Mouse (Mus musculus) heart, postnatal 0 days (tissue): ENCODE data around the gene Atp2b4. TPM values are rescaled to one million over a fixed set of nuclear protein-coding genes. Genes with fewer than 3 reads are reported as not detected.
A peak's percentile ranks its signal among the peaks of the same experiment; 100 is the strongest.

Experiments used
- ATAC-seq: fragments of 200-750 bp; cut with Nextera tagmentation; 2 replicates; pipeline ENCODE4 v1.8.0; 2017; ENCODE audit warnings: low read depth, moderate number of reproducible peaks, moderate library complexity; ENCODE audit not compliant: insufficient read depth
- DNase-seq: peaks from one replicate; pipeline ENCODE4 v3.0.0-alpha.2; 2016; ENCODE audit warnings: low spot score
- H3K27ac ChIP-seq: fragments of 300-500 bp; sonication (generic); 2 replicates; pipeline ENCODE4 v1.5.1; 2014; ENCODE audit warnings: low read depth, mild to moderate bottlenecking
- H3K27me3 ChIP-seq: fragments of 300-500 bp; sonication (generic); 2 replicates; pipeline ENCODE4 v1.6.1; 2014; ENCODE audit warnings: low read length, mixed read lengths; ENCODE audit not compliant: control insufficient read depth, insufficient read depth
- H3K36me3 ChIP-seq: fragments of 300-500 bp; sonication (generic); replicated peaks from 2 replicates; pipeline ENCODE4 v1.6.1; 2014; ENCODE audit warnings: low read length, mixed read lengths; ENCODE audit not compliant: control insufficient read depth, insufficient read depth
- H3K4me1 ChIP-seq: fragments of 300-500 bp; sonication (generic); 2 replicates; pipeline ENCODE4 v1.6.1; 2014; ENCODE audit warnings: antibody characterized with exemption; ENCODE audit not compliant: control insufficient read depth, insufficient read depth
- H3K4me2 ChIP-seq: fragments of 300-500 bp; sonication (generic); 2 replicates; pipeline ENCODE4 v1.6.1; 2014; ENCODE audit warnings: low read depth, mild to moderate bottlenecking, low read length, moderate library complexity
- H3K4me3 ChIP-seq: fragments of 300-500 bp; sonication (generic); 2 replicates; pipeline ENCODE4 v1.5.1; 2014; ENCODE audit warnings: low read depth, low read length
- H3K9ac ChIP-seq: fragments of 300-500 bp; sonication (generic); replicated peaks from 2 replicates; pipeline ENCODE4 v1.6.1; 2014; ENCODE audit warnings: low read depth, low read length, mixed read lengths
- H3K9me3 ChIP-seq: fragments of 300-500 bp; sonication (generic); replicated peaks from 2 replicates; pipeline ENCODE4 v1.6.1; 2016; ENCODE audit warnings: low read length; ENCODE audit not compliant: control insufficient read depth
- CTCF ChIP-seq: IDR thresholded peaks from 2 replicates; pipeline ENCODE4 v1.5.1; 2016; ENCODE audit warnings: antibody characterized with exemption, control low read depth, low read depth
- EP300 ChIP-seq: IDR thresholded peaks from 2 replicates; pipeline ENCODE4 v1.6.1; 2016; ENCODE audit warnings: antibody characterized with exemption, low read depth
- WGBS: fragments of 180-500 bp; shearing (Covaris S2); extraction: QIAGEN DNeasy Blood & Tissue Kit; methylation state at CpG from one replicate; pipeline ENCODE4 v1.1.7; 2014; 5-methylcytosine and 5-hydroxymethylcytosine counted together
- polyA plus RNA-seq: library from polyadenylated mRNA; unstranded; fragments of >200 nt; fragmentation: Nextera tagmentation; extraction: Ambion mirVana; gene quantifications from 2 replicates; pipeline ENCODE4 v1.2.1, GENCODE M21; 2015
- total RNA-seq: library from RNA; depleted of rRNA; stranded (reverse); fragments of >200 nt; gene quantifications from 2 replicates; pipeline ENCODE4 v1.2.3, GENCODE M21; 2014; ENCODE audit warnings: low replicate concordance; rRNA removed

The Atp2b4 gene
- total RNA-seq (27.8 and 34.5 TPM in 2 replicates), polyA plus RNA-seq (3.9 and 5.0 TPM in 2 replicates)

DNA sequence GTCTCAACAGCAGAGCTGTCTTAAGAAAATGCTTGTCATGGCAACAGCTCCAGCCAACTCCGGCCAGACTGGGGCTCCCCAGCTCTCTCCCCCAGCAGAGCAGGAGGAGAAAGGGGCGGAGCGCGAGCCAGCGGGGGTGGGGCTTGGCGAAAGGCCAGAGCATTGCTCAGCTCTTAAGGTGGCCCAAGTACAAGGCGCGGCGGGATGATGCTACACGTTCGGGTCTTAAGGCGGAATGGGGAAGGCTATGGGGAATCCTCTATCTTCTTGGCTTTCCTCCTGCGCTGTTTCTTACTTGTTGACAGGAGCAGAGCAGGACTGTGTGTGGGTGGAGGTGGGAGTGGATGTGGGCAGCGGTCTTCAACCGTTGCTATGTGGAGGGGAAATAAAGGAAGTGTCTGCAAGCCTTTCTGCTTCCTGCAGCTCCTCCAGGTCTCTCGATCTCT is at the start of gene Atp2b4:
TSS of gene Atp2b4 (minus strand) at position 94 of the 446 bp plus-strand sequence.
- Histone ChIP-seq H3K36me3 (no peaks in the 10 kb centered on the region), H3K4me1 (peaks cover 30% of the 10 kb centered on the region), H3K4me2 (peak within 1 kb of the TSS; percentile 92), H3K9ac (peak within 1 kb of the TSS; percentile 74), H3K9me3 (no peaks in the 10 kb centered on the region), H3K27ac (peak within 1 kb of the TSS; percentile 78), H3K4me3 (peak within 1 kb of the TSS; percentile 77), H3K27me3 (no peaks in the 10 kb centered on the region)
- peak; percentile 90 for ATAC-seq
- TF ChIP-seq CTCF = no peak
- TF ChIP-seq EP300 = no peak
- peak; percentile 83 for DNase-seq
- WGBS = 0% methylated on average over 16 of the region's 16 CpGs

DNA sequence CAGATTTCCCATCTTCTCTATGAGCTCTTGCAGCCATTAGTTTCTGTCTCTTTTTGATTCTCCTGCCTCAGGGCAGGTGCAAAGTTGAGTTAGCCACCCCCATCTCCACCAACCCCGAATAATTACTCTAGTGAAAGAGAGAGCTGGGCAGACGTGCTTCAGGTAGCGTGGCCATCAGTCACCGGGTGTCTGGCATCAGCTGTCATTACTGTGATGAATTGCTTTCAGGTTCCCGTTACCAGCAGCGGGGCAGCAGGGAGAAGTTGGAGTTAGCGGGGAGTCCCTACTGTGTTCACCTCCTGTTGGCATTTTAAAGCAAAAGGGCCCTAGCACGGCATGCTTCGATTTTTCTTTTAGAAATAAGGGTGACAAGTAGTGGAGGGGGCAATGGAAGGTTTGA is 43.9 kb upstream of the Atp2b4 start:
- no peak overlapping the region for H3K4me3 ChIP-seq
- H3K27me3 ChIP-seq = 0 out of 2 replicates have a peak, but pooled peaks cover 3% of the 10 kb centered on the region
- no peak overlapping the region for H3K4me2 ChIP-seq
- no peak overlapping the region for H3K9ac ChIP-seq
- ATAC-seq = no peak
- DNase-seq = no peak
- WGBS = 47% methylated on average over 9 of the region's 9 CpGs
- H3K9me3 ChIP-seq = no peaks in the 10 kb centered on the region
- no peak for TF ChIP-seq CTCF
- no peak for TF ChIP-seq EP300
- no peaks in the 10 kb centered on the region for H3K36me3 ChIP-seq
- H3K27ac ChIP-seq = no peak overlapping the region
- no peaks in the 10 kb centered on the region for H3K4me1 ChIP-seq

DNA sequence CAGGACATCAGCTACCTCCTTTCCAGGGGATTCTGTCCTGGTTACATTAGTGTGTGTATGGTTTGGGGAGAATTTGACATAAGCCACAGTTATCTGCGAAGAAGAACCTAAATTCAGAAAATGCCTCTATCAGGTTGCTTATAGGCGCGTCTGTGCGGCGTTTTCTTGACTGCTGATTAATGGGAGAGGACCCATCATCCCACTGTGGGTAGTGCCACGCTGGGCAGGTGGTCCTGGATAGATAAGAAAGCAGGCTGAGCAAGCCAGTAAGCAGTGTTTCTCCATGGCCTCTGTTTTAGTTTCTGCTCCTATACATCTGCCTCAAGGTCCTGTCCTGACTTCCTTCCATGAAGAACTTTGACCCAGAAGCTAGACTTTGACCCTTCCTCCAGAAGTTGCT is 43.1 kb upstream of the Atp2b4 start:
- Histone ChIP-seq H3K9me3 (no peaks in the 10 kb centered on the region), H3K36me3 (no peaks in the 10 kb centered on the region), H3K9ac (no peak overlapping the region), H3K27ac (no peak overlapping the region), H3K4me3 (no peak overlapping the region), H3K4me1 (no peaks in the 10 kb centered on the region), H3K27me3 (0 out of 2 replicates have a peak, but pooled peaks cover 3% of the 10 kb centered on the region), H3K4me2 (no peak overlapping the region)
- ATAC-seq (no peak), DNase-seq (no peak)
- TF ChIP-seq EP300 (no peak), CTCF (no peak)
- 82% methylated on average over 6 of the region's 6 CpGs for WGBS

DNA sequence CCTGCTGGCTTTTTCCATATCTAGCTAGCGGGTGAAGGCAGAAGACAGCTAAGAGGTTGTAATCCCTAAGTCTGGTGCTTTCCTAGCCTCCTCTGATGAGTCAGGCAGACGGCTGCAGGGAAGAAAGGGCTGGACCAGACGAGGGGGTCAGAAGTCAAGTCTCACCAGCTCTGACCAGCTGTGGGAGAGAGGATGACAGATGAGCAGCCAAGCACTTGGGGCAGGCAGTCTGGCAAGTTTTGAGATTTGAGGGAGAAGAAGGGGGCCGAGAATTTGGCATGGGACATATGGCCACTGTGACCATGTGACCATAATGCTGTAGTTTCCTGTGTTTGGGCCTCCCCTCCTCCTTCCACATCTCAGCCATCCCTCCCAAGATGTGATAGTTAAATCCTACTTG is 42.5 kb upstream of the Atp2b4 start:
- 47% methylated on average over 4 of the region's 4 CpGs for WGBS
- Histone ChIP-seq H3K27ac (no peak overlapping the region), H3K9ac (no peak overlapping the region), H3K36me3 (no peaks in the 10 kb centered on the region), H3K4me3 (no peak overlapping the region), H3K9me3 (no peaks in the 10 kb centered on the region), H3K4me2 (no peak overlapping the region), H3K4me1 (no peaks in the 10 kb centered on the region), H3K27me3 (0 out of 2 replicates have a peak, but pooled peaks cover 3% of the 10 kb centered on the region)
- TF ChIP-seq EP300 = no peak
- no peak for TF ChIP-seq CTCF
- DNase-seq = no peak
- ATAC-seq = no peak

DNA sequence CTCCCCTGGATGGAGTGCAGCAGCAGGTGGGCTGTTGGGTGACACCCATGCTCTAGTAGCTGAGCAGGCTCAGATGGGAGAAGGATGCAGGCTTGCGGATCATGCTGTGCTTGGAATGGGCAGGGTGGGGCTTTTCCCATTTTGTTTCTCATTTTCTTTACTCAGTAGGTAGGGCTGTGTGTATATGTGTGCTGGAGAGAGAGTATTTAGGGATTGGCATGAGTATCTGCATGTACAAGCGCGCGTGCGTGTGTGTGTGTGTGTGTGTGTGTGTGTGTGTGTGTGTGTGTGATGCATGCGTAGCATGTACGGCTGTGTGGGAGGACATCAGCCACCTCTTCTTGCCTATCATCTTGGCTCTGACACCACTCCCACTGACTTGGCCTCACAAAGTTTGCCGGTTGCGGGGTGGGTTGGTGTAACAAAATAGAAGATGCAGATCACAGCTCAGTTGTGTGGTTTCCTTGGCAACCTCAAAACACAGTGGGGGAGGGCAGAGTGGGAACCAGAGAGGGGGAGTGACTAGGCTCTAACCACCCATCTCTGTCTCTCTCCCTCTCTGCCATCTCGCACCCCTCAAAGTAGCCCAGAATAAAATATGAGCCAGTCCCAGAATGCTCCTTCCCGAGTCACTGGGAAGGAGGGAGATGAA is 41.4 kb upstream of the Atp2b4 start:
- TF ChIP-seq EP300 (no peak), CTCF (no peak)
- Histone ChIP-seq H3K4me3 (no peak overlapping the region), H3K4me1 (no peaks in the 10 kb centered on the region), H3K27me3 (0 out of 2 replicates have a peak, but pooled peaks cover 3% of the 10 kb centered on the region), H3K36me3 (no peaks in the 10 kb centered on the region), H3K9ac (no peak overlapping the region), H3K27ac (no peak overlapping the region), H3K4me2 (no peak overlapping the region), H3K9me3 (no peaks in the 10 kb centered on the region)
- 64% methylated on average over 11 of the region's 11 CpGs for WGBS
- ATAC-seq = no peak
- no peak for DNase-seq
